Mouse (Mus musculus) layer of hippocampus, adult 18-20 months (tissue): ENCODE measurements at regions not wholly inside any gene's neighbourhood (a gene's known extent, or its start where the extent isn't known, plus 50 kb on each side); places are given as distances from the start of the nearest gene placed in this dataset.

Experiments used
- DNase-seq, 2 experiments: peaks; one replicate each; pipeline ENCODE4 v3.0.0; 2022; ENCODE audit warnings: low spot score in 2 of 2

DNA sequence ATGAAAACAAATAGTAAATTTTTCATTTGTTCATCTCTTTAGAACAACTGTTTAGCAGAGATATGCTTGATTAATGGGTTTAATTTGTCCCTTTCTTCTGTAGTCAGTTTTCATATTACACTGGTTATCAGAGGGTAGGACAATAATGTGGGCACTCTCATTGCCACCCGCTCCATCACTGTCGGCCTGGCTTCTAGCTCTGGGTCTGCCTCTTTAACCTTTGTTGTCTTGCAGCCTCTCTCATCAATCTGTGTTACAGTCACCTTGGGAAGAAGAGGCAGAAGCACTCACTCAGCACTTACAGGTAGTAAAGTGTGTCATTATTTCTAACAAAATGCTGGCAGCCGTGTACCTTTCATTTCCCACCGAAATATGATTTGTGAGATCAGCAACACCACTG is 690.5 kb downstream of the Gbe1 start:
- no peak for DNase-seq

GRCm38 (mm10) chr16:71043381-71043780 is 729.6 kb downstream of the Gbe1 start:
- DNase-seq, result peak; percentile 23 to 76

GRCm38 (mm10) chr16:71054258-71054657 is 740.5 kb downstream of the Gbe1 start:
- no peak for DNase-seq

DNA sequence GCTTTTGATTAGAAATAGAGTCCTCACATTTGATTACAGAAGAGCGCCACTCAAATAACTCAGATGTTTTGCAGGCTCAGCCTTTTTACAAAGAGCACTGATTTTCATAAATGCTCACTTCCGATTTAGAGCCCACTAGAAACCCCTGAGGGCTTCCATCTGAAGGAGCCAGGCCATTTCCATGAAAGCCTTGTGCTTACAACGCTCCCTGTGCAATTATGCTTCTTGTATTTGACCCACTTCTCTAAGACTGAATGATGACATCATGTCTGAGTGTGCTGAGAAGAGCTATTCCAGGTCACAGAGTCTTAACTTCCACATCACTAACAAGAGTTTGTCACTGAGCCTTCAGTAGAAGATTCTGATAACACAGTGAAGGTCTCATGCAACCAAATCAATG is 749.0 kb downstream of the Gbe1 start:
- DNase-seq, result no peak

GRCm38 (mm10) chr16:71063361-71063932 is 749.7 kb downstream of the Gbe1 start:
- DNase-seq, result no peak

GRCm38 (mm10) chr16:71070186-71070585 is 756.4 kb downstream of the Gbe1 start:
- no peak for DNase-seq

- no peak for DNase-seq
Measured at GRCm38 (mm10) chr16:71102829-71103228, 789.1 kb downstream of the Gbe1 start.

DNA sequence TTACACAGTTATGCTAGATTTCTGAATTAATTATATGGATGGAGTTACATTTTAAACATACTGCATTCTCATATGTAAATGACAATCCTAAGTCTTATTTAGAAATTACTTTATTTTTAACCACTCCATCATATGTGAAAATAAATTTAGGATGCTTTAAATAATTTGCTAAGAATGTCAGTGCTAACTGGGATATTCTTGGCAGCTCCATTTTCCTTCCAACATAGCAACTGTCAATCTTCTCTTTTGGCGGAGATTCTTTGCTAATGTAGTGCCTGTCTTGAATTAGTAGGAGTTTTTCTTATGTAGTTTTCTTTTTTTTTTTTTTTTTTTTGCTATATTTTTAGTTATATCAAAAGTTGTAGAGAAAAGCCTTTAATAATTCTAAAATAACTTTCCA is 795.2 kb downstream of the Gbe1 start:
- DNase-seq, result no peak

DNA sequence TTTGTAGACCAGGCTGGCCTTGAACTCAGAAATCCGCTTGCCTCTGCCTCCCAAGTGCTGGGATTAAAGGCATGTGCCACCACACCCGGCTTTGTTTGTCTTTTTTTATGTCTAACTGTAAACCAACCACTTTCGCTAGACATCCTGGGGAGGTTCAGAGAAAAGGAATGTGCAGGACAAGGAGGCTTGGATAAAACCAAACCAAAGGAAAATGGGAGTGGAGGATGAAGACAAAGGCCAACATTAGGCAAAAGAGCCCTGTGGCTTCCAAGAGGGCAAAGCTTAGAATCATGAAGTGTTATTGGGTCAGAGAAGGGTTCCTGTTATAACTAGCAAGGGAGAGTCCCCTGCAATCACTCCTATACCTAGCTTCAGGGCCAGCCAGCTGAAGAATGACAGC is 800.6 kb downstream of the Gbe1 start:
- DNase-seq, result no peak

- DNase-seq, result no peak
Measured at GRCm38 (mm10) chr16:71120706-71121105, 807.0 kb downstream of the Gbe1 start.

DNA sequence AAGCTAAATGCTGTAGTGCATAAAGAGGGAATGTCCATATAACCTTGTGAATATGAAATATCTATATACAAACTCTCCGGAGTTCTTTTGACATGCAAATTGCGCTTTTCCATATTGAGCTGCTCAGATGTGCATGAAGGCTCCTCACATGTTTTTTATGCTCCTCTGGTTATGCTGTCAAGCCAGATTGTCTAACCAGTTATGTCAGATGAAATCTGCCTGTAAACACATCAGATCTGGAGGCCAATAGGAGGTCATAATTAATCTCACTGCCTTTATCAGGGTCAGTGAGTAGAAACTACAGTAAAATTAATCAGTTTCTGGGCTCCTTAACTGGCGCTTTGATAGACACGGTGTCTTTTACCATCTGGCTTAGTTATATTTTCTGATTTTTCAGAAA is 809.9 kb downstream of the Gbe1 start:
- no peak for DNase-seq

DNA sequence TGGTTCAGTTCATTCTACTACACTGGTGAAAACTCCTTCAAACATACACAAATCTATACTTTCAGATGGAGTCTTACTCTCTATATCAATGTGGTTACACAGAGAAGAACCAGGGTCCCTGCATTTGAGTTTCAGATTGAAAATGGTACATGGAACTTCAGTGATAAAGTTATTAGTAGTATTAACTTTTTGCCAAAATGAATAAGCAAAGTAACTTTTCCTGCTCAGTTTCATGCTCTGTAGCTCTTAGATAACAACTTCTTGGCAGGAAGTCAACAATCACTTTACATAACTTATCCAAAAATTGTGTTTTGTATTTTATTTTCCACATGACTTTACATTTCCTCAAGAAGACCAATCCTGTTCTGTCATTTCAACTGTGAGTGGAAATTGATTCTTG is 819.1 kb downstream of the Gbe1 start:
- no peak for DNase-seq

- no peak for DNase-seq
Measured at GRCm38 (mm10) chr16:71138668-71139067, 824.9 kb downstream of the Gbe1 start.
